Mouse (Mus musculus) kidney, embryonic 14.5 days (tissue): ENCODE data around the gene Atg16l2. TPM values are rescaled to one million over a fixed set of nuclear protein-coding genes. Genes with fewer than 3 reads are reported as not detected.

Experiments used
- ATAC-seq: fragments of 200-750 bp; cut with Nextera tagmentation; 2 replicates; pipeline ENCODE4 v1.8.0; 2017; ENCODE audit warnings: moderate number of reproducible peaks, mild to moderate bottlenecking, moderate TSS enrichment, moderate library complexity; ENCODE audit not compliant: low FRiP score, low TSS enrichment
- H3K27ac ChIP-seq: fragments of 300-500 bp; sonication (generic); 2 replicates; pipeline ENCODE4 v1.5.1; 2014; ENCODE audit warnings: low read depth, mild to moderate bottlenecking, low read length, moderate library complexity, mixed read lengths
- H3K27me3 ChIP-seq: fragments of 300-500 bp; sonication (generic); 2 replicates; pipeline ENCODE4 v1.6.1; 2014; ENCODE audit warnings: mild to moderate bottlenecking, low read length; ENCODE audit not compliant: control insufficient read depth, insufficient read depth
- H3K36me3 ChIP-seq: fragments of 300-500 bp; sonication (generic); 2 replicates; pipeline ENCODE4 v1.6.1; 2014; ENCODE audit warnings: low read length, mixed read lengths; ENCODE audit not compliant: control insufficient read depth, insufficient read depth
- H3K4me1 ChIP-seq: fragments of 300-500 bp; sonication (generic); 2 replicates; pipeline ENCODE4 v1.6.1; 2014; ENCODE audit warnings: low read length, mixed read lengths; ENCODE audit not compliant: control insufficient read depth, insufficient read depth
- H3K4me2 ChIP-seq: fragments of 300-500 bp; sonication (generic); replicated peaks from 2 replicates; pipeline ENCODE4 v1.6.1; 2014; ENCODE audit warnings: low read depth, mild to moderate bottlenecking, low read length
- H3K4me3 ChIP-seq: fragments of 300-500 bp; sonication (generic); 2 replicates; pipeline ENCODE4 v1.5.1; 2014; ENCODE audit warnings: mild to moderate bottlenecking, low read length
- H3K9ac ChIP-seq: fragments of 300-500 bp; sonication (generic); 2 replicates; pipeline ENCODE4 v1.6.1; 2014; ENCODE audit warnings: low read depth, mild to moderate bottlenecking, low read length, moderate library complexity
- H3K9me3 ChIP-seq: fragments of 300-500 bp; sonication (generic); 2 replicates; pipeline ENCODE4 v1.6.1; 2016; ENCODE audit warnings: low read length; ENCODE audit not compliant: control insufficient read depth
- WGBS: fragments of 180-500 bp; shearing (Covaris S2); extraction: QIAGEN DNeasy Blood & Tissue Kit; methylation state at CpG from one replicate; pipeline ENCODE4 v1.1.7; 2014; 5-methylcytosine and 5-hydroxymethylcytosine counted together
- polyA plus RNA-seq: library from polyadenylated mRNA; unstranded; fragments of >200 nt; fragmentation: Nextera tagmentation; extraction: Ambion mirVana; gene quantifications from 2 replicates; pipeline ENCODE4 v1.2.1, GENCODE M21; 2014

Gene Atg16l2
- polyA plus RNA-seq, 1 experiment from 2014 or later: 10.5 TPM

DNA sequence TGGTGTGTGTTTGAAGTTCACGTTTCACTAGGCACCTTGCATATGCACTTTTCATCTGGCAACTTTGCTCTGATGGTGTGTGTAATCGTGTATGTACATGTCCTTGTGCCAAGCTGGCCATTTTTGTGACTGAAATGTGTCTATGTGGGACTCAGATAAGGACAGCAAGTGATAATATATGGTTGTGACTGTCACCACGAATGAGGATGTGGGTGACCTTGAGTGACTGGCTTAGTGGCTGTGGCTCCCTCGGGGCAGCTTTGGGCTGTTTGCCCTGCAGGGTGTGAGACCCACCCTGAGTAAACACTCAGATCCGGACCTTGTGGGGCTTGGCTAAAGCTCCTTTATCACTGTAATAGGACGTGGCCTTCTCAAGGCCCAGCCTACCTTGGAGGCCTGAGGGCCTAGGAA is 14.5 kb upstream of the Atg16l2 start:
- Histone ChIP-seq H3K4me3 (no peak overlapping the region), H3K9ac (no peak overlapping the region), H3K9me3 (no peaks in the 10 kb centered on the region), H3K4me2 (no peak overlapping the region), H3K27me3 (no peaks in the 10 kb centered on the region), H3K27ac (no peak overlapping the region), H3K4me1 (no peaks in the 10 kb centered on the region), H3K36me3 (no peaks in the 10 kb centered on the region)
- WGBS: 65% methylated on average over 6 of the region's 6 CpGs
- no peak for ATAC-seq

DNA sequence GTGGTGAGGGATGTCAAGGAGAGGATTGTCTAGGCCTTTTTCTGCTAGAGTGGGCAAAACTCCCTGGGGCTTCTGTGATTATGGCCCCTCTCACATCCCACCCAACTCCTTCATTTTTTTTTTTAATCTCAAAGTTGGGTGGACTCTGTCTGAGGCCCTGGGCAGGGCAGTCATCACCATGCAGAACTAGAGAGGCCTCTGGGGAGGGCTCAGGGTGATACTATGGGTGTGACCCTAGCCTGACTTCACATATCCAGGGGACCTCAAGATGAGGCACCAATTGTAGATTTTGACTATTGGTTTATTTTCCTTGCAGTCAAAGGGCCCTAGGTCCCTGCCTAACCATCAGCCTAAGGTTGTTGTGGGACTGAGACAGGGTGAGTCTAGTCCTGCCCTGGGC is 13.6 kb upstream of the Atg16l2 start:
- H3K9ac ChIP-seq: no peak overlapping the region
- H3K4me1 ChIP-seq: no peaks in the 10 kb centered on the region
- no peaks in the 10 kb centered on the region for H3K9me3 ChIP-seq
- no peak overlapping the region for H3K4me3 ChIP-seq
- no peak overlapping the region for H3K4me2 ChIP-seq
- no peaks in the 10 kb centered on the region for H3K27me3 ChIP-seq
- H3K36me3 ChIP-seq: no peaks in the 10 kb centered on the region
- ATAC-seq: no peak
- H3K27ac ChIP-seq: no peak overlapping the region

DNA sequence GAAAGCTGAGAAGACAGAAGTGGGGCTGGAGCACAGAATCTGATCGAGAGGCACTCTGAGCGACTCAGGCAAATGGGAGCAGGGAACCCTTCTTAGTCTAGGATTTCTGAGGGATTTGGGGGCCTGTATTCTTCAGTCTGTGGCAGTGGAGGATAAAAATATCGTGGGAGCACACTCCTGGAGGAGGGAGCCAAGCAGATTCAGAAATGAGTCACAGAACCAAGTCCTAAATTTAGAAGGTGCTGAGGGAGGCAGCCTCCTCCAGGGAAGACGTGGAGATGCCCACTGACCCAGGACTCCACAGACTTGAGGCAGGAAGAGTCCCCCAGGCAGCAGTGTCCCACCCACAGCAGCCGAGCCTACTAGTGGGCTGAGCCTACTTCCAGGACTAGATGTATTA is 12.3 kb upstream of the Atg16l2 start:
- ATAC-seq: no peak
- Histone ChIP-seq H3K36me3 (no peaks in the 10 kb centered on the region), H3K4me1 (no peaks in the 10 kb centered on the region), H3K9ac (no peak overlapping the region), H3K4me3 (no peak overlapping the region), H3K27ac (no peak overlapping the region), H3K27me3 (no peaks in the 10 kb centered on the region), H3K9me3 (no peaks in the 10 kb centered on the region), H3K4me2 (no peak overlapping the region)
- 72% methylated on average over 5 of the region's 5 CpGs for WGBS

- Histone ChIP-seq H3K27ac (no peak overlapping the region), H3K36me3 (no peaks in the 10 kb centered on the region), H3K4me1 (no peaks in the 10 kb centered on the region), H3K27me3 (no peaks in the 10 kb centered on the region), H3K4me2 (no peak overlapping the region), H3K9me3 (no peaks in the 10 kb centered on the region), H3K9ac (no peak overlapping the region), H3K4me3 (no peak overlapping the region)
- WGBS: 60% methylated on average over 3 of the region's 3 CpGs
- ATAC-seq: peak; percentile 3; the same call in 1 of the 2 replicates
Measured at GRCm38 (mm10) chr7:101313033-101313432, 11.0 kb upstream of the Atg16l2 start.

DNA sequence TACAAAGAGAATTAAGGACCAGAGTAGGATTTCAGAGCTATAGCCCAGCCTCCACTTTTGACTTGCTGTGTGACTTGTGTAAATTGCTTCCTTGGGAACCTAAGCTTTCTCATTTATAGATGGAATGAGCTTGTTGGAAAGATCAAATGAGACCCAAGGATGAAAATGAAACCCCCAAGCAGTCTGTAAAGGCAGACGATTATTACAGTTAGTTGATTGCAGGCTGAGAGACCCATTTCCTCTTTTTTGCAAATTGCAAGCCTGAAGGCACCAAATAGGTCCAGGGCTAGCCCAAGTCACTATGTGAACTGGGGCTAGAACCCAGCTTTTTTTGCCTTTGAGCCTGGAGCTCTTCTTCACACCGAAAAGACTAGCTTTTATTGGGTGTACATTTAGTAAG is 9.0 kb upstream of the Atg16l2 start:
- peak overlapping the region; percentile 70; the same call in 1 of the 2 replicates for H3K9ac ChIP-seq
- H3K27ac ChIP-seq: no peak overlapping the region
- H3K27me3 ChIP-seq: no peaks in the 10 kb centered on the region
- H3K4me3 ChIP-seq: peak overlapping the region; percentile 52
- H3K36me3 ChIP-seq: no peaks in the 10 kb centered on the region
- H3K4me1 ChIP-seq: no peaks in the 10 kb centered on the region
- H3K4me2 ChIP-seq: peak overlapping the region; percentile 53
- H3K9me3 ChIP-seq: no peaks in the 10 kb centered on the region
- 28% methylated on average over 2 of the region's 2 CpGs for WGBS
- ATAC-seq: no peak

GRCm38 (mm10) chr7:101310327-101311028 is 8.4 kb upstream of the Atg16l2 start:
- H3K27ac ChIP-seq: peak overlapping the region; percentile 94
- peak; percentile 95 for ATAC-seq
- peak overlapping the region; percentile 53 for H3K4me2 ChIP-seq
- H3K27me3 ChIP-seq: no peaks in the 10 kb centered on the region
- no peaks in the 10 kb centered on the region for H3K36me3 ChIP-seq
- peak overlapping the region; percentile 52 for H3K4me3 ChIP-seq
- WGBS: 2% methylated on average over 43 of the region's 43 CpGs
- H3K9me3 ChIP-seq: no peaks in the 10 kb centered on the region
- H3K9ac ChIP-seq: peak overlapping the region; percentile 70
- no peaks in the 10 kb centered on the region for H3K4me1 ChIP-seq

GRCm38 (mm10) chr7:101309985-101310326 is 7.9 kb upstream of the Atg16l2 start:
- Histone ChIP-seq H3K4me1 (no peaks in the 10 kb centered on the region), H3K4me2 (peak overlapping the region; percentile 53), H3K9me3 (no peaks in the 10 kb centered on the region), H3K36me3 (no peaks in the 10 kb centered on the region), H3K27me3 (no peaks in the 10 kb centered on the region), H3K4me3 (peak overlapping the region; percentile 52), H3K9ac (peak overlapping the region; percentile 70; the same call in 1 of the 2 replicates), H3K27ac (peak overlapping the region; percentile 94)
- WGBS: 36% methylated on average over 5 of the region's 5 CpGs
- ATAC-seq: peak; percentile 25; the same call in 1 of the 2 replicates

GRCm38 (mm10) chr7:101306841-101307240 is 4.8 kb upstream of the Atg16l2 start:
- 40% methylated on average over 2 of the region's 2 CpGs for WGBS
- Histone ChIP-seq H3K9me3 (no peaks in the 10 kb centered on the region), H3K4me2 (no peak overlapping the region), H3K4me1 (no peaks in the 10 kb centered on the region), H3K4me3 (no peak overlapping the region), H3K27ac (no peak overlapping the region), H3K27me3 (no peaks in the 10 kb centered on the region), H3K36me3 (no peaks in the 10 kb centered on the region), H3K9ac (no peak overlapping the region)
- no peak for ATAC-seq

DNA sequence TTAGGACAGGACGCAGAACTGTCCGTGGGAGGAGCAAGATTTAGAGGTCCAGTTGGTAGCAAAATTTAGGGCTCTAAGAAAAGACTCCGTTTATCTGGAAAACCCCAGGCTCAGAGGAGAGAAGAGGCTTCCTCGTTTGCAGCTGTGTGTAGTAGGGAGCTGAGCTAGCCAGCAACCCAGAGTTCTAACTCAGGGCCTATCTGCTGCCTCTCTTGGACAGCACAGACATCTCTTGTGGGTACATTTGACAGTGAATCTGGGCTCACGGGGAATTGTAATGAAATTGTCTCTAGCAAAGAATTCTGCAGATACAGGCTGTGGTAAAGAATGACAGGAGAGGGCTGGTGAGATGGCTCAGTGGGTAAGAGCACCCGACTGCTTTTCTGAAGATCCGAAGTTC is 640 bp upstream of the Atg16l2 start:
- H3K36me3 ChIP-seq: no peaks in the 10 kb centered on the region
- no peaks in the 10 kb centered on the region for H3K9me3 ChIP-seq
- 0 out of 2 replicates have a peak, but pooled peaks cover 6% of the 10 kb centered on the region for H3K4me1 ChIP-seq
- H3K27ac ChIP-seq: no peak overlapping the region
- H3K4me3 ChIP-seq: peak overlapping the region; percentile 65
- peaks cover 3% of the 10 kb centered on the region; the same call in 1 of the 2 replicates for H3K27me3 ChIP-seq
- 26% methylated on average over 7 of the region's 7 CpGs for WGBS
- peak overlapping the region; percentile 62; the same call in 1 of the 2 replicates for H3K9ac ChIP-seq
- H3K4me2 ChIP-seq: peak overlapping the region; percentile 89
- no peak; the same call in 1 of the 2 replicates for ATAC-seq
